Mouse (Mus musculus) 3134 (cell line): ENCODE data around the gene Zmat5.

Experiments
- DNase-seq: peaks from one replicate; pipeline ENCODE4 v3.0.0-alpha.2; 2011; ENCODE audit warnings: low spot score; ENCODE audit not compliant: insufficient read length; ENCODE audit errors: extremely low read depth

Gene Zmat5

DNA sequence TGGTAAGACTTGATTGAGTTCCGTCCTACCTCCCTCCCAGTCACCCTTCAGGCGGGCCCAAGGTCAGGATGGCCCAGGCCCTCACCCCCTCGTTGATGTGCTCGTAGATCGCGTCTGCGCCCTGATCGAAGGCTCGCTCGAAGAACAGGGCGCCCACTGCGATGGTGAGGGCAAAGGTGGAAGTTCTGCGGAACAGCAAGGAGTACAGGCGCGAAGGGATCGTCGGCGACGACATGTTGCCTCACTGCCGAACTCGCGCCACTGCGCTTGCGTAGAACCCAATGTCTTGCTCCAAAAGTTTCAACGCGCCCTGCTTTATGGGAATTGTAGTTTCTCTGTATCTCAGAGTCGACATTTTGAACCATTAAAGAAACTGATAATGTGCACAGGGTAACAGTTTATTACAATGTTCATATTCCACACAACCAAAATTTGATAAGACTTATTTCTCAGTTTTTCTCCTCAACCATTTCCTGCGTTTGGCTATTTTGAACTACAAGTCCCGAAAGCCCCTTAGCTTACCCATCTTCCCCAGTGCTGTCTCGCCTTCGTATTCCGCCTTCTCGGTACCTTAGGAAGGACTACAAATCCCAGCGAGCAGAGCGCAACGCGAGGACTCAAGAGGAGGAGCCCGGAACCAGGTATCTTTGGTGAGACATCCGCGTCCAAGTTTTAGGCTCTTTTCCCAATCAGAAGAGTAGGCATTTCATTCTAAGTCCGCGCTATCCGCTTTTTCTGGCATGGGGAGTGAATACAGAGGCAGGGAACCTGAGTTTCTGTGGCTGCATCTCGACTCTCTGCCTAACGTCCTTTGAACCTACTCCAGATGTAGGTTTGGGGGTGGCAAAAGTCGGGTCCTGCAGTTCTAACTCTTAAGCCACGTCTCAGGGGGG is at the start of gene Zmat5, which contains the start of gene Uqcr10:
Gene Zmat5, plus strand, starts transcription at position 607 of the 893 bp plus-strand sequence.
Gene Uqcr10, minus strand, starts transcription at position 271 of the 893 bp plus-strand sequence.
- peak; percentile 91 for DNase-seq

DNA sequence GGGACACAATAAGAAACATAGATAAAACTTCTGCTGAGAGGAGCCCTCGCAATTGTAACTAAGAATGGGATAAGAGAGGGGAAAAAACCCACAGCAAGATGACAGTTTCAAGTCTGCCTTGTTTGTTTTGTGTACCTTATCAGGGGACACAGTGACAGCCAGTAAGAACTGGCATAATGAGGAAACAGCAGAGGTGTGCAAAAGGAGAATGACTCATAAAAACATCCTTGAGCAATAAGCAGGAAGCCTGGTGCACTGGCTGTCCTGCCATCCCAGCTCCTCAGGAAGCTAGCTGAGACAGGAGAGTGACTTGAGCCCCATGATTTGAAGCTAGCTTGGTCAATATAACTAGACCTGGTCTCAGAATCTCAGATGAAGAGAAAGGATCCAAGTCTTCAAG is 44.7 kb upstream of the Zmat5 start:
- DNase-seq = no peak

- no peak for DNase-seq
Measured at GRCm38 (mm10) chr11:4660309-4661025, 44.0 kb upstream of the Zmat5 start.

- peak; percentile 73 for DNase-seq
Measured at GRCm38 (mm10) chr11:4661324-4661723, 43.2 kb upstream of the Zmat5 start.

DNA sequence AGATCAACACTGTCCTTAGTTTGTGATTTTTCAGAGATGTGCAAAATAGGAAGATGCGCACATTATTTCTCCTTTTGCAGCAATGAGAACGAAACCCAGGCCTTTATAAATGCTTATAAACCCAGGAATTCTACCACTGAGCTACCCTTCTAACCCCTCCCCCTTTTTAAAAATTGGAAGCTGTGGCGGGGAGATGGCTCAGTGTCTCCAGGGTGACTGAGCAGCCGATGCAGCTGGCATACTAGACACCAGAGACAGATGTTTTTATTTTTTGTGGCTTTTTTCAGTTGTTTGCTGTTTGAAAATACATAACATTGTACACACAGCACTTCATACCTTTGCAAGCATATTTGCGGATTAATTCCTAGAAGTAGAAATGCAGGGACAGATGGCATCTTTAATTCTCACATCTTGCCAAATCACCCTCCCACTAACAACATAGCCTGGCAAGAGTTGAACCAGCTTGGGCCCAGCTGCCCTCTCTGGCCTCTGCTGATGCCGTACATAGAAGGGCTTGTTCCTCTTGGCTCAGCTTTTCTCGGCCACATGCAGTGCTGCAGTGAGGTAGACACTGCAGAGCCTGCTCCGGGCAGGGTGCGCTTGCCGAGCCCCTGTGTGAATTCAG is 42.5 kb upstream of the Zmat5 start:
- DNase-seq = no peak

DNA sequence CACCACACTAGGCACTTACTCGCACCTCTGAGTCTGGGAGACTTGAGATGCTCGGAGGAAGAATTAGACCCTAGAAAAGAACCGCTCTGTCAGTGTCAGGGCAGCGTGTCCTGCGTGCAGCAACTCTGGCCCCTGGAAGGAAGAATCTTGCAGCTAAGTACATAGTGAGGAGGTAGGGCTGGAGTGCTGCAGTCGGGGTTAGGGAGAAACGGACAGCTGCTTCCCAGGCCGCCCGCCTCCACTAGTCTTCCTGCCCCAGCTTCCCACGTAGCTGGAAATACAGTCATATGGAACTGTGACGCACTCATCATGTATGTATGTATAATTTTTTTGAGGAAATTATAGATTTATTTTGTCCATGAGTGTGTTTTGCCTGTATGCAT is 42.0 kb upstream of the Zmat5 start:
- no peak for DNase-seq

- no peak for DNase-seq
Measured at GRCm38 (mm10) chr11:4671736-4672135, 32.7 kb upstream of the Zmat5 start.

DNA sequence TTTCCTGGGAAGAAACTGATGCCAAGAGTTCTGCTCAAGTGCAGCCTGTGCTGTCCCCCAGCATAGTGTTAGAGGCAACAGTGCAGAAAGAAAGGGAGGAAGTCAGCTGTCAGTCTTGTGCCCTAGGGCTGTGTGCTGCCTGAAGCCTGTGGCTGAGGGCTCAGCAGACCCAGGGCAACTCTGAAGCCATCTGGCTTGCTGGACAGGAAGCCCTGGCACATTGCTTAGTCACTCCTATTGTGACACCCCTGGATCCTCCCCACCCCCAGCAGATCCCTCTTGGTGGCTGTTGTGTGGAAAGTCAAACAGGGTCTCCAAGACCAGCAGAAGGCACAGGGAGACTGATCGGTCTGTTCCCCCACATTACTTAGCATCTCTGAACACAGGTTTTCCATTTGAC is 29.9 kb upstream of the Zmat5 start:
- no peak for DNase-seq

GRCm38 (mm10) chr11:4675126-4675562 is 29.3 kb upstream of the Zmat5 start:
- no peak for DNase-seq

DNA sequence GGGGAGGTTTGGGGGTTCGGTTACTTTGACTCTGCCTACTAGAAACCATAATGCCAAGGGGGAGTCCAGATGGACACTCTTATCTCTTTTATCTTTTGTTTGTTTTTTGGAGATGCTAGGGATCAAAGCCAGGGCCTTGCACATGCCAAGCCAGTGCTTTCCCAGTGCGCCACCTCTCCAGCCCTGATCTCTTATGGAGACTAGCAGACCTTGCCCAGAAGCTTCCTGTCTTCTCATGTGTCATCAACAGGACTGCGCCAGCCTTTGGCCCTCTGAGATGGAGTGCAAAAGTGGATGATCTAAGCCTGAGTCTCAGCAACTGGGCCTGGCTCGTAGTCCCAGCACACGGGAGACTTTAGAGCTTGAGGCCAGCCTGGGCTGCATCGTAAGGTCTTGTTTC is 28.8 kb upstream of the Zmat5 start:
- DNase-seq = no peak

DNA sequence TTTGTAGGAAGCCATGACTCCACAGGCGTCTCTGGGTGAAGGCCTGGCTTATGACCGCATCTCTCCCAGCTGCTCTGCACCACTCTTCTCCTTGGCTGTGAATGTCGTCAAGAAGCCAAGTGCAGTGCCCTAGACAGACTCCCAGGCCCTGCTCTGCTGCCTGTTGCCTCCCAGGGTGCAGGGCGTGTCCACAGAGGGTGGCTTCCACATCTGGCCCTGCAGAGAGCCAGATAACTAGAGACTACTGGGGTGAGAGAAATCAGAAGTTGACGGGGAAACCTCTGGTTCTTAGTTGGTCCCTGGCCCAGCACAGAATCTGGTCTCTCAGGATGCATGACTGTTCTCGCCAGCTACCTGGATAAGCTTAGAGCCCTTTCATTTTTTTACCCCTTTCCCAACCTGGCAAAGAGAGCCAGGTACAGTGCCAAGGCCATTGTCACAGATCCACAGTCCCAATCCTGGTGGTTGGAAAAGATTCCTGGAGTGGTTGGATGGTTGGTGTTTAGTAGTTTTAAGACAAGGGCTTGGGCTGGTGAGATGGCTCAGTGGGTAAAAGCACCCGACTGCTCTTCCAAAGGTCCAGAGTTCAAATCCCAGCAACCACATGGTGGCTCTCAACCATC is 27.1 kb upstream of the Zmat5 start:
- no peak for DNase-seq

GRCm38 (mm10) chr11:4678700-4679440 is 25.6 kb upstream of the Zmat5 start:
- DNase-seq = no peak

DNA sequence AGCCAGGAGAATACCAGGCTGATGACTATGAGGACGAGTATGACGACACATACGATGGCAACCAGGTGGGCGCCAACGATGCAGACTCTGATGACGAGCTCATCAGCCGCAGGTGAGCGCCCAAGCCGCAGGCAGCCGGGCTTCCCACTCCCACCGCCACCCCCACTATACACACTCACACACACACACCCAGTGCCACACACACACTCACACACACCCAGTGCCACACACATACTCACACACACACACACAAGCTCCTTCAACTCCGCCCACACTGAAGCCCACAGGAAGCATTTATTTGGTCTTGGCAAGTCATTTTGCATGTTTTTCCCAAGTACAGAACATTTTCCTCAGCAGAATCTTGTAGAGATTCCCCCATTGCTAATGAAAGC is 25.0 kb upstream of the Zmat5 start:
- DNase-seq = no peak

DNA sequence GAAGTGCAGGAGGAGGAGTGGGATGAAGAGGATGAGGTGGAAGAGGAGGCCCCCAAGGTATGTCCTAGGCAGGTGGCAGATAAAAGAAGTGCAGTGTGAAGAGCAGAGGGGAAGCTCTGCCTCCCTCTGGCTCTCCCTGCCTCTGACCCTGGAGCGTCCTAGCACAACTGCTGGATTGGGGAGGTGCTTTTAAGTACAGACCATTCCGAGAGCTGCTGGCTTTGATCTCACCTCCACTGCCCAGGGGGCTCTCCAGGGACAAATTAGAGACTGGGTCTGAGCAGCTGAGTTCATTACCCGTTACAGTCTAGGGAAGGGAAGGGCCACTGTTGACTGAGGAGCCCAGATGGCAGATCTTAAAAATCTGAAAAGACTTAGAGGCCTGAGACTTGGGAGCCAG is 24.4 kb upstream of the Zmat5 start:
- DNase-seq = no peak

GRCm38 (mm10) chr11:4683516-4683915 is 21.0 kb upstream of the Zmat5 start:
- no peak for DNase-seq

- DNase-seq = no peak
Measured at GRCm38 (mm10) chr11:4684186-4684585, 20.3 kb upstream of the Zmat5 start.

DNA sequence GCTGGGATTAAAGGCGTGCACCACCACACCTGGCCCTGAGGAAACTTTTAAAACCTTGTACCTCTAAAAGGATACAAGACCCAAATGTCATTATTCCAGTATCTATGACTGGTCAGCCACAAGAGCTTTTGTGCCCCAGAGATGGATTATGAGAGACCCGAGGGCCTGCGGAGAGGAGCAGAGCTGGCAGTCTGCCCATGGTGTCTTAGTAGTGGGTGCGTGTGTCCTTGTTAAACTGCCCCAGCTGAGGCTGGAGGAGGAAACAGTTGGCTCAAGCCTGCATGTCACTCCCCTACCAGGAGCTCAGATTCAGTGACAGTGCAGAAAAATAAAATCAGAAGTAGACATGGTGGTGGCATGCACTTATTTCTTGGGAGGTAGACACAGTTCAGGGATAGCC is 19.4 kb upstream of the Zmat5 start:
- DNase-seq = no peak

GRCm38 (mm10) chr11:4685510-4685909 is 19.0 kb upstream of the Zmat5 start:
- DNase-seq = no peak

DNA sequence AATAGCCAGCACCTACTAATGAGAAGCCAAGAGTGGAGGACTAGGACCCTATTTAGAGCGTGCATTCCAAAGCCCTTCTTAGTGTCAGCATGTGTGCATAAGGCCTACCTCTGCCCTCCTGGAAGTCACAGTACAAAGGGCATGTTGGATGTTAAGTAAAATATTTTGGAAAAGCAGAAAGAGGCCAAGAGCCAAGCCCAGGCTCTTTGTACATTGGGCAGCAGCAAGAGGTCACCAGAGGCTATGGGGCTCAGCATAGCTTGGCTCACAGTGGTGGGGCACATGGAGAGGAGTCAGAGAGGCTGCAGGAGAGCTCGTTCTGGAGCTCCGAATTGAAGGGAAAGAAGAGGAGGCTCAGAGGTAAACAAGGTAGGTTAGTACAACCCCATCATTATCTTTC is 17.5 kb upstream of the Zmat5 start:
- no peak for DNase-seq

GRCm38 (mm10) chr11:4687874-4688273 is 16.6 kb upstream of the Zmat5 start:
- no peak for DNase-seq
